Mouse (Mus musculus) kidney, adult 2 months (tissue): Measurements from ENCODE around the gene Cd5. TPM values are rescaled to one million over a fixed set of nuclear protein-coding genes. Genes with fewer than 3 reads are reported as not detected.

ENCODE experiments used
- DNase-seq: peaks from one replicate; pipeline ENCODE4 v3.0.0; 2021
- H3K27ac ChIP-seq: fragments of 200-500 bp; 2 replicates; pipeline ENCODE4 v1.5.1; 2012; ENCODE audit warnings: low read depth, low read length, control low read depth, inconsistent platforms; ENCODE audit not compliant: insufficient read depth
- H3K27me3 ChIP-seq: fragments of 200-500 bp; replicated peaks from 2 replicates; pipeline ENCODE4 v1.6.1; 2012; ENCODE audit warnings: mild to moderate bottlenecking, moderate library complexity, low read length, inconsistent platforms; ENCODE audit not compliant: control insufficient read depth, insufficient read depth
- H3K36me3 ChIP-seq: fragments of 200-500 bp; 2 replicates; pipeline ENCODE4 v1.6.1; 2012; ENCODE audit warnings: mild to moderate bottlenecking, moderate library complexity, low read length, inconsistent platforms; ENCODE audit not compliant: control insufficient read depth, insufficient read depth
- H3K4me1 ChIP-seq: fragments of 200-500 bp; 2 replicates; pipeline ENCODE4 v1.6.1; 2011; ENCODE audit warnings: low read length; ENCODE audit not compliant: control insufficient read depth, insufficient read depth
- H3K4me3 ChIP-seq: fragments of 200-500 bp; 2 replicates; pipeline ENCODE4 v1.5.1; 2011; ENCODE audit warnings: mild to moderate bottlenecking, low read depth, low read length, control low read depth; ENCODE audit not compliant: insufficient read depth
- CTCF ChIP-seq: fragments of 200-500 bp; conservative IDR thresholded peaks from 2 replicates; pipeline ENCODE4 v1.5.1; 2011; ENCODE audit warnings: low read depth, mild to moderate bottlenecking, control low read depth, low read length, moderate library complexity, mixed read lengths; ENCODE audit not compliant: insufficient read depth, insufficient read length
- POLR2A ChIP-seq: fragments of 200-500 bp; IDR thresholded peaks from one replicate; pipeline ENCODE4 v1.6.1; 2011; ENCODE audit warnings: low read depth, low read length, control low read depth
- WGBS: fragments of 180-500 bp; shearing (Covaris S2); methylation state at CpG from one replicate; pipeline ENCODE4 v1.1.7; 2018; 5-methylcytosine and 5-hydroxymethylcytosine counted together
- polyA plus RNA-seq: library from polyadenylated mRNA; depleted of rRNA; stranded (reverse); fragments of >200 nt; gene quantifications from 2 replicates; pipeline ENCODE4 v1.2.3, GENCODE M21; 2012

The Cd5 gene
- polyA plus RNA-seq, 1 experiment = 3.3 TPM

DNA sequence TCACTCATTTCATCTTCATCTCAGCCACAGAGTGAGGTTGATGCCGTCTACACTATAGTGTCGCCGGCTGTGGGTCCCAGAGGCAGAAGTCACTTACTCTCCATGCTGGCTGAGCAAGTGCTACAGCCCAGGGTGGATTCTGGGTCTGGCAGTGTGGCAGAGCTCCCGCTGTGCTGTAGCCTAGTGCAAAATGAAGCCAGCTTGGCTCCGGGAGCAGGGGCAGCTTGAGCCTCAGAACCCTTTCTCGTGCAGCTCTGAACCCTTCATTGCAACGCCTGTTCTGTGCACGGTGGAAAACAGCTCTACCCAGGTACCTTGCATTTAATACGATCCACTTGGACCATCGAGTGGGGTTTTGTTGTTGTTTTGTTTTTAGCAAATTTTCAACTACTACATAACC, 28.8 kb upstream of the Cd5 start:
- no peaks in the 10 kb centered on the region for H3K36me3 ChIP-seq
- no peak for TF ChIP-seq POLR2A
- TF ChIP-seq CTCF = no peak
- no peaks in the 10 kb centered on the region for H3K4me1 ChIP-seq
- DNase-seq = no peak
- no peak overlapping the region for H3K27ac ChIP-seq
- H3K27me3 ChIP-seq = no peaks in the 10 kb centered on the region
- 93% methylated on average over 10 of the region's 10 CpGs for WGBS
- no peak overlapping the region for H3K4me3 ChIP-seq

DNA sequence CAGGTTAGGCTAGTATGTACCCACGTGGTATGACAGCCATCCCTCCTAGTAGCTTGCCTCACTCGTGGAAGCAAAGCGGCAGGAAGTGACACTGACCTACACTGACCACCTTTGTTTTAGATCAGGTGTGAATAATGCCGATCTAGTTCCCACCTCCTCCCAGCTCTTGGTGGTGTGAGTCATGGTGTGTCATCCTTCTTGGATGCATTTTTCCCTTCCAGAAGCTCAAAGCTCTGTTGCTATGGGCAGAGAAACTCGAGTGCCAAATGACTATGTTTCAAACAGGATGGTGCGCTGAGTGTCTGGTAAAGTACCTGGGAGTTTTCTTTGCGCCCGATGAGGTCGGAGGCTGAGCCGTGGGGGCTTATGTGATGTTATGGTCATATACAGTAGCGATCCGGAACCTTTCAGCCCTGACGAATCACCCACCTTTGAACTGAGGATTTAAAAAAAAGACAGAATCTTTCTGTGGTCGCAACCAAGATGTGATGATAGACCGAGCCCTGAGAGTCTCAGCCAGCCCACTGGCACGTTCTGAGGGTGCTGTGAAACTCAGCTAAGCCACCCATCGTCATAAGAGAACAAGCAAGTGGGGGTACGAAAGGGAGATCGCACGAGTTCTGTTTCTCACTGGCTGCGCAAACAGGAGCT, 24.7 kb upstream of the Cd5 start:
- Histone ChIP-seq H3K4me3 (no peak overlapping the region), H3K27ac (no peak overlapping the region), H3K36me3 (no peaks in the 10 kb centered on the region), H3K27me3 (no peaks in the 10 kb centered on the region), H3K4me1 (no peaks in the 10 kb centered on the region)
- no peak for DNase-seq
- TF ChIP-seq POLR2A (no peak), CTCF (no peak)
- 59% methylated on average over 21 of the region's 21 CpGs for WGBS

DNA sequence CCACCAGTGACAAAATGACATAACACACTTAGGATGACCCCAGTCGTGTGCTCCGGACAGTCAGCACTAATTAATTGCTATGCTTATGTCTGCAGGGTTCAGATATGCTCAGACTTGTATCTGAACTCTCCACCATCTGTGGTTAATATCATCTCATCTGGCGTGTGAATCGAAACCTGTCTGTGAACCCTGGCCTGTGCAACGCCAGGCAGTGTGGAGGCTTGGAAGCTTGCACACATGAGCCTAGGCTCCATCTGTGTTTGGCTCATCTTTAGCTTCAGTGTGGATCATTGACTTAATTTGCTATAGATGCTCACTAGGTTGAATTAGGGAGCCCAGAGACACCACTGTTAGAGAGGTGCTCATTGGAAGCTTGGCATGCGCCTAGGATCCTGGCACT, 23.7 kb upstream of the Cd5 start:
- Histone ChIP-seq H3K27me3 (no peaks in the 10 kb centered on the region), H3K36me3 (no peaks in the 10 kb centered on the region), H3K27ac (no peak overlapping the region), H3K4me3 (no peak overlapping the region), H3K4me1 (no peaks in the 10 kb centered on the region)
- no peak for DNase-seq
- TF ChIP-seq POLR2A (no peak), CTCF (no peak)
- WGBS = 74% methylated on average over 6 of the region's 6 CpGs

DNA sequence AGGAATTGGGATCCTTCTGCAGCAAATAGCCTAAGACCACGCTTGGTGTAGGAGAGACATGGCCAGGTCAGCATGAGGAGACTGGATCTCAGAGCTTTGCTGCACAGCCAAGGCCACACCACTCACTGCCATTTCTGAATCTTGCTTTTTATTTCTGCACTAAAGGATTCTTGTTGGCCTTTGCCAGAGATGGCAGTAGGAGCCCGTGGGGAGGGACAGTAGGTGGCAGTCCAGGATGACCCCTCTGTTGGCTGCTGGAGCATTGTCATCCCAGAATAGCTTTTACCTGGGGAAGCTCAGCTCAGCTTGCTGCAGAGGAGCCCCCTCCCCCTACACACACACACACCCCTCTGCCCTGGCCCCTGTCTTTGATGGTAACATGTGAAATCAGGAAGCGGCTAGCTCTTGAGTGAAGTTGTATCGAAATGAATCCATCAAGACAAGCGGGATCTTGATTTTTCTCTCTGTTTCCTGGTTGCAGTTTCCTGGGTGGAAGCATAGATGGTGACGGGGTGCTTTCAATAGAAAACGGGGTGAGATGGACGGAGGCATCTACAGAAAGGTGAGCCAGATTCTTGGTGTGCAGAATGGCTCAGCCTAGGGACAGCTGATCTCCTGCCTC, 23.1 kb upstream of the Cd5 start:
- Histone ChIP-seq H3K27ac (no peak overlapping the region), H3K4me3 (no peak overlapping the region), H3K4me1 (no peaks in the 10 kb centered on the region), H3K36me3 (no peaks in the 10 kb centered on the region), H3K27me3 (no peaks in the 10 kb centered on the region)
- no peak for DNase-seq
- TF ChIP-seq CTCF = no peak
- TF ChIP-seq POLR2A = no peak
- 88% methylated on average over 8 of the region's 8 CpGs for WGBS

DNA sequence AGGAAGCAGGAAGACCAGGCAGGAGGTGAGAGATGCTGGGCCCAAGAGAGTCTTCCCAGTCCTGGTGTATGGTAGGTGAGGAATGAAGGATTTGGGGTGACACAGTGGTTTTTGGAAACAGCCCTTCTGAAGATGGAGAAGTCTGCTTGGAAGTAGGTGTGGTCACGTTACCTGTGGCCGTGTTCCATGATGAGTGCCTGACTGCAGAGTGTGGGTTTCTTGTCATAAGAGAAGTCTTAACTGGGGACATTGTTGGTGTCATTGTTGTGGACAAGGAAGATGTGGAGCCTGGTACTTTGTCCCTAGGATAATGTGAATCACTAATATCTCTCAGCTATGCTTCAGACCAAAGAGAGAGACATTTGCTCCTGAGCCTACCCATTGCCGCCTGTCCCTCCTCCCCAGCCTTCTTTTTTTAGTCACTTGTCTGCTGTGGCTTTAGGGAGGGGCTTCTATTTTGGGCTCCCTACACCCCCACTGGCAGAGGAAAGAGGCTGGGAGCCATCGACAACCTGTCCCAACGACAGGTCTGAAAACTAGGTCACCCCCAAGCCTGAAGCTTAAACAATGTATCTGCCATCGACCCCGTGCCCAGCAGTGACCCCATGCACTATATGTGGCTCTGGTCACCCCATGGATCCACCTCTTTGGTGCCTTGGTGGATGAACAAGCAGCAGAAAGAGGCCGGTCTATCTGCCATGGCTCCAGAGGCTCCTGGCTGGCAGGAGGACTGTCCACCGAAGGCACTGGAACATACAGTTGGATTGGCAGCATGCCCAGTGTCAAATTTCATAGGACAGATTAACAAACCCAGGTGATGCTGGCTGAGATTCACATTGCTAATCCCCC, 21.4 kb upstream of the Cd5 start:
- H3K27me3 ChIP-seq = no peaks in the 10 kb centered on the region
- DNase-seq = no peak
- H3K4me3 ChIP-seq = no peak overlapping the region
- H3K27ac ChIP-seq = no peak overlapping the region
- no peaks in the 10 kb centered on the region for H3K4me1 ChIP-seq
- TF ChIP-seq CTCF (no peak), POLR2A (no peak)
- no peaks in the 10 kb centered on the region for H3K36me3 ChIP-seq
- 73% methylated on average over 9 of the region's 9 CpGs for WGBS

DNA sequence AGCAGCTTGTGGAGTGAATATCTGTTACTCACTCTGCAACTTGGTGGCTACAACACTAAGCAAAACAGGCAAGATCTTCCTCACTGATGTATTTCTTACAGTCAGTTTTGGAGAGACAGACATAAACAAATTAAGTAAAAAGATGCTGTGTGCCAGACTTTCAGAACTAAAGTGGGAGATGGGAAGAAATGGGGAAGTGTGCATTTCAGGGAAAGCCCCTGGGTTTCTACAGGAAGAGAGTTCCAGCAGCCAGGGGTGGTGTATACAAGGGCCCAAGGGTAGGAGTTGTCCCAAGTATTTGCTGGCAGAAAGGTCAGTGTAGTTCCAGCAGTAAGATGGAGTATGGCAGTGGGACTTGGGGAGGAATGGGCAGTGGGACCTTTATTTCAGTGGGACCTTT, 20.7 kb upstream of the Cd5 start:
- H3K4me3 ChIP-seq = no peak overlapping the region
- H3K27me3 ChIP-seq = no peaks in the 10 kb centered on the region
- H3K4me1 ChIP-seq = no peaks in the 10 kb centered on the region
- DNase-seq = no peak
- TF ChIP-seq POLR2A (no peak), CTCF (no peak)
- no peak overlapping the region for H3K27ac ChIP-seq
- H3K36me3 ChIP-seq = no peaks in the 10 kb centered on the region

DNA sequence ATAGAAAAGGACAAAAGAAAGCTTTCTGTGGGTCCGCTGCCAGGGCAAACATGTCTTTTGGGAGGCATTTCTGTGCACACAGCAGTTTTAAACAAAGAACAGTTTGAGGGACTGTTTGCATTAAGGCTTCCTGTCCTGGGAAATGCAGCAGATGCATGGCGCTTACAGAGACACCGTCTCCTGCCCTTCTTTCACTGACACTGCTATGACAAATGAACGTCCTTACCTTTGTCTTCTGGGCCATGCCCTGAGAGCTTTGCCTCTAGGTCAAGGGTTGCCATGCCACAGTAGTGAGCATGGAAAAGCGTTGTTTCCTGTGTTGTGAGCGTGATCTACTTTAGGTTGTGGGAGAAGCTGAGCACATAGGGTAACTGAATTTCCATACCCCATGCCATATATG, 19.9 kb upstream of the Cd5 start:
- H3K27ac ChIP-seq = no peak overlapping the region
- H3K27me3 ChIP-seq = no peaks in the 10 kb centered on the region
- no peak overlapping the region for H3K4me3 ChIP-seq
- WGBS = 81% methylated on average over 6 of the region's 6 CpGs
- TF ChIP-seq POLR2A (no peak), CTCF (no peak)
- no peak for DNase-seq
- H3K36me3 ChIP-seq = no peaks in the 10 kb centered on the region
- no peaks in the 10 kb centered on the region for H3K4me1 ChIP-seq
